Mouse (Mus musculus): ENCODE data around the gene Rybp.

Rybp gene

DNA sequence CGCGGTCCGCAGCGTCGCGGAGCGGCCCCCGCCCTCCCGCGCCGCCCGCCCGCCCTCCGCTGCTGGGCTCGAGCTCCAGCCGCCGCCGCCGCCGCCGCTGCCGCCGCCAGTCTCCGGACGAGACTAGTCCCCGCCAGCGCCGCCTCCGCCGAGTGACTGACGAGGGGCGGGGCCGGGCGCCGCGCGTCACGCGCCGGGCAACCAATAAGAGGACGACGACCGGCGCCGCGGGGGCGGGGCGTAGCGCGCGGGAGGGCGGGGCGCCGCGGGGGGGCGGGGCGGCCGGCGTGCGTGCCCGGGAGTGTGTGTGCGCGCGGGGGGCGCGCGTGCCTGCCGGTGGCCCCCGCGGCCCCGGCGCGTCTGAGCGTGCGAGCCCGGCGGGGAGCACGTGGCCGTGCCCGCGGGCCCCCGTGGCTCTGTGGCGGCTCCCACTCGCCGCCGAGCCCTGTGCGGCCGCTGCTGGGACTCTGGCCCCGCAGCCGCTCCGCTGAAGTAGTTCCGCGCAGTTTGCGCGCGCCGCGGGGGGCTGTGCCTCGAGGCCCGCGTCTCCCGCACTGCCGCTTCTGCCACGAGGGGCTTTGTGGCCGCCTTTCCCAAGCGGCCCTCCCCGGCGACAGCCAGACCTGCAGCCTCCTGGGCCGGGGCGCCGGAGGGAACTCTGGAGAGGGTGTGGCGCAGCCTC lies at the start of gene Rybp:
Gene Rybp (minus strand): TSS at position 152 of the 682 bp plus-strand sequence.
- peak; percentile 89 to 94 for DNase-seq

DNA sequence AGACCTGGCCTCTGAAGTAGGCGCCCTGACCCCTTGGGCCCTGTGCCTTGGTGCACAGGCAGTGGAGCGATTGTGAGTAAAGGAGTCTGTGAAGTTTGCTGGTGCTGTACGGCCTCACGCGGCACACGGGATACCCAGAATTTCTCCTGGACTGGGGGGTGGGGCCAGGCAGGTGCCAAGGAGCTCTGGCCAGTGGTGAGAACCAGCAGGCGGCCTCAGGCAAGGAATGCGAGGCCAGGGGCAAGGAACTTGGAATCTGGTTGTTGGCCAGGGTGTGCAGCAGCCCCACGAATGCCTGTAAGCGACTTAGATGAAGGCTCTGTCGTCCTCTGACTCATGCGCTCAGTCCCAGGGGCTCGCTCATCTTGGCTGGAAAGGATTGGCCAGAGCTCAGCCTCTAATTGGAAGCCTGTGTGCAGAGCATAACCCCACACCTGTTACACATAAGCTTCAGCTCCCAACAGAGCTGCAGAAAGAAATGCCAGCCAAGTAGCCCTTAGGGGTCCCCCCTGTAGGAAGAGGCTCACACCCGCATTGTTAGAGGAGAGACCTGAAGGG lies 49.4 kb upstream of the Rybp start:
- DNase-seq, result no peak

DNA sequence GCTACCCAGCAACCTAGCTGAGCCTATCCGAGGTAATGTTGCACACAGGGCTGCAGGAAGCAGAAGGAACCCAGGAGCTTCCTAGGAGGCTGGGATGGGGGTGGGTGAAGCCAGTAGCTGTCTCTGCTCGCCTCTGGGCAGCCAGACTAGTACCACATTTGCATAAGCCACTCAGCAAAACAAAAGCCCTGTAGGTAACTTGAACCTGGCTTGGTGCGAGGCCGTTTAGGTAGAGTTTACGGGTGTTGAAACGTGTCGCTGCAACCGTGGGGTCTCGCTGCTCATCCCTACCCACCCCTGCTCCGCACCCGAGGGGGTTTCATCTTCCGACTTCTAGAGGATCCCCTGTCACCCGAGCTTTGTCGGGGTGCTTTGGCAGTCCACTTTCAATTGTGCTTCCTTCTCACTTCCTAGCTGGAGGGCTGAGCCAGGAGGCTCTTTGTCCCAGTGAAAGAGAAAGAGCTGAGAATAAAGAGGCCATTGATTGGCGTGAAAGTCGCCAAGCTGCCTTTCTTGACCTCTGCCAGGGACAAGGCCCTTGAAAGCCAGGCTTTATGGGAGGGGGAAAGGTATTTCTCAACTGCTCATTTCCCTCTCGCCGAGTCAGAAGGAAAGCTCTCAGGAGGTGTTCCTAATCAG lies 48.3 kb upstream of the Rybp start:
- no peak for DNase-seq

DNA sequence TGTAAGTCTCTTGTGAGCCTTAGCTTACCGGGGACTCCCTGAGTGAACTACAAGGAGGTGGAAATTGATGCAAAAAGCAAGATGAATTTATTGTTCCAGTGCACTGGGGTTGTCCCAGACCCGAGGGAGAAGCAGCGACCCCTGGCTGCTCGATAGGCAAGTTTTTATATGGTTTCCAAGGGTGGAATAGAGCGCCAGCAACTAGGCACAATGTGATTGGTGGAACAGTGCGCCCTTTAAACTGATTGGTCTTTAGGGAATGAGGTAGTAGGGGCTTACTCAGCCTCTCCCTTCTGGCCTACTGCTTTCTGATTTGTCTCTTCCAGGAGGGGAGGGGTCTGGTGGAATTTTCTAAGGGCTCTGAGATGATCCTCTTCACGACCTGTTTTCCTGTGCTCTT lies 46.5 kb upstream of the Rybp start:
- DNase-seq, result no peak

DNA sequence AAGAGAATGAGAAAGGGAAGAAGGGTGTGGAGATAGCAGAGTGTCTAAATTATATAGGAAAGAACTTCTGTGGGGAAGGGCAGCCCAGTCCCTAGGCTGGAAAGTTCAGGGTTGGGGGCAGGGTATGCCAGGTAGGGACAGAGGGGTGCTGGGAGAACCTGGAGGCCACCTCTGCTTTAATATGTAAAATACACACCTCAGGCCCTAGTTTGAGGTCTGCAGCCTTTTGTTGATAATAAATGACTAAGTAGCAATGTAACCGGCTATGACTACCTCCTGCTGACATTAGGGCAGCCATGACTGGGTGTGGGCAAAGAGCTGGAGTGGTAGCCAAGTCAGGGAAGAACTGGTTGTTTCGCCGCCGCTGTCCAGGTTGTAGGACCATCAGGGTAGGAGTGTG lies 45.2 kb upstream of the Rybp start:
- no peak for DNase-seq

DNA sequence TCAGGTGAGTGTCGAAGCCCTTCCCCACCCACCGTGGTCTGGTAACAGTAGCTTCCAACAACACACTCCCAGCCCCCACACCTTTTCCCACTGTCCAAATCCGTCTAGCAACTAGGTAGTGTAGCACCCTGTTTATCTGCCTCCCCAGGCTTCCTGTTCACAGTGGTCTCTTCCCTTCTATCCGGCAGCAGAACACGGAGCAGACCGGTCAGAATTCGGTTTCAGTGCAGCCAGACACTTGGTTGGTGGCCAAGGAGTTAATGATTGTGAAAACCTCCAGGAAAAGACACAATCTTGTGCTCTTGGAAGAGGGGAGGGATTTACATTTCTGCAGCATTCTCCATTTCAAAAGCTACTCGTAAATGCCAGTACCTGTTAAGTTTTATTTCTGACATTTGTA lies 44.3 kb upstream of the Rybp start:
- DNase-seq, result no peak

DNA sequence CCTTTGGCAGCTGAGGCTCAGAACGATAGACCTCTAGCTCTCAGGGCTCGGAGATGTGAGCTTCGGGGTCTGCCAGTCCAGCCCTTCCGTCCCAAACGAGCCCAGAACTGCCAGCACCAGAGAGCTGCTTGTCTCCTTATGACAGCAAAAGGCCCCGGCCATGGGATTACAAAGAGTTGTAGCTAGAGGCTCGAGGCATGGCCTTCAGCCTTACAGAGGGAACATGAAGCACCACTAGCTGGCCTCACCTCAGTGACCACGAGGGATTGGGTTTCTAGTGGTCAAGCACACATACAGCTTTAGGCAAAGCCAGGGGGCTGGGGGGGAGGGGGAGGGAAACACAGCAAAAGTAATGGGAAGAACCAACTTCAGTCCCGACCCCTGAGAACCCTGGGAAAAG lies 43.8 kb upstream of the Rybp start:
- DNase-seq, result no peak

DNA sequence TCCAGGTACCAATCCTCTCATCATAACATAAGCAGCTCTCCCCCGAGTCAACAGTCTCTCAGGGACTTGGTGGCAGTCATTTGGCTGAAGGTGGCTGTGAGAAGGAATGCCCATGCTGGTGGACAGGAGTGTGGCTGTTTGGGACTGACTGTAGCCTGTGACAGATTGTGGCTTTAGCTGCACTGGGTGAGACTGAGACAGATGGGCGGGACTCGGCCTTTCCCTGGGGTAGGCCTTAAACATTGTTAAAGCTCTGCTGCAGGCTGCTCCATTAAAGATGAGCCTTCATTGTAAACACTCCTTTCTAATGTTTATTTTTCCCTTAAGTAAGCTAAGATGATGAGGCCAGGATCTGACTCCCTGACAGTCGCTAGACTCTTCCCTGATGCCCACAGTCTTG lies 42.3 kb upstream of the Rybp start:
- no peak for DNase-seq

DNA sequence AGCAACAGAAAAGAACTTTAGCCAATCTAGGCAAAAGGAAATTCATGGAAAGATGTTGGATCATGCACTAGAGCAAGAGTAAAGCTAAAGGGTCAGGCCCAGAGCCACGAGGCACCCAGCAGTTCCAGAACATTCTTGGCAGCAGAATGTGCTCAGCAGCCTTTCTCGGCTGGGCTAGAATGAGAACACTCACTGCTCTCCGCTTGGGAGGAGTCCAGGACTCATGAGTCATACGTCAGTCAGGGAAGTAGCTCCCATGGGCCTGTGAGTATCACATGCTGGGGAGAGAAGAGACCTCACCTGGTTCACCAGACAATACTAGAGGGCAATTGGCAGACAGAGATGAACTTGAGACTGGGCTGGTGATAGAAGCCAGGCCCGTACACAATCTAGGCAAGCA lies 39.8 kb upstream of the Rybp start:
- DNase-seq, result no peak

DNA sequence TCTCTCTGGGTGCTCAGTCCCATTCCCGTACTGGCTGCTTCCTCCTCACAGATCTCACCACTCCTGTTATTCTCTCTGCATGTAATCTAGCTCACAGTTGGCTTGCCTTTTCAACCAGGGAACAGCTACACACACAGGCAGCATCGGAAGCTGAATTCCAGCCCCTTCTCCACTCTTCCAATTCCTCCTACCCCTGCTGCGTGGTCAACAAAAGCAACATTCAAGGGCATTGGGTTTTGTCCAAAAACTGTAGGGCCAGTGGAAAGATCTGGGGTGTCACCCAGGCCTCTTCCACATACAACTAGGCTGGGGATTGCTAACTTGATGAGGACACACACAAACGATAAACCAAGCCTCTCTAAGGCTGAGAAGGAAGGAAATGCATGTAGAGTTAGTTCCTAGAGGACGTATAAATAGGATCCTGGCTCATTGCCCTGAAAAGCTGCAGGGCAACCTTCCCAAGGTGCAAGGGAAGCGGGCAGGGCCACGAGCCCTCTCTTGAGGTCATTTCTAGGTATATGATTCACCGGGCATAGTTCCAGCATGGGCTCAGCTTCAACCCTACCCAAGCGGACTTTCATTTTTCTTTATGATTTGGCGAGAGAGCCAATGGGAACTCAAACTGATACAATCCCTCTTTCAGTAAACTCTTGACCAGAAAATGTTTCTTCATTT lies 36.6 kb upstream of the Rybp start:
- DNase-seq, result no peak

DNA sequence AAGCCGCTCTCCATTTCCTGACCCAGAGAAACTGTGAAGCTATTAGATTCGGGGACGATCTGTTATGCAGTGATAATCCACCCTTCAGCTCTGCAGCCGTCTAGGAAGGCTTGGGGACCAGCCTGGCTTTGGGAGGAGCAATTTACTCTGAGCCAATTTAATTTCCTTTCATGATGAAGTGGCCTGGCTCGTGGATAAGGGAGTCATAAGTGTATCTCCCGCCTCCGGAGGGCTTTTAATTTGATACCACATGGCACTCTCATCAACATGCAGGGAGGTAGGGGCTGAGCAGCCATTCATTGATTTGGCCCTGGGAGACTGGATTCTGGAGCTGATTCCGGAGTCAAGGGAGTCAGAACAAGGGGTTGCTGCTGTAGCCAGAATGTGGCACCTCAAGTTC lies 35.3 kb upstream of the Rybp start:
- DNase-seq, result no peak

DNA sequence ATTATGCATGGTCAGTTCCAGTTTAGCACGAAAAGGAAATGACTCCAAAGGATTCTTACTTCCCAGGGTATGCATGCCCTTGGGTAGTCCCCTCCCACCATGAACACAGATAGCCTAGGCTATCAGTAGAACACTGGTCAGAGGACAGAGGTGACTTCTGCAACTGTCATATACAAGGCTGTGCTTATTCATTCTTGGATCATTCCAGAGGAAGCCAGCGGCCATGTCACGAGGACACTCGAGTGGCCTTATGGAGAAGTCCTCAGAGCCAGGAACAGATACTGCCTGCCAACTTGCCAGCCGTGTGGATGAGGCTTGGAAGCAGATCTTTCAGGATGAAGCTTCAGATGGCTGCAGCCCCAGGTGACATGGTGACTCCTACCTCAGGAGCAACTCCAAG lies 34.9 kb upstream of the Rybp start:
- DNase-seq, result no peak

DNA sequence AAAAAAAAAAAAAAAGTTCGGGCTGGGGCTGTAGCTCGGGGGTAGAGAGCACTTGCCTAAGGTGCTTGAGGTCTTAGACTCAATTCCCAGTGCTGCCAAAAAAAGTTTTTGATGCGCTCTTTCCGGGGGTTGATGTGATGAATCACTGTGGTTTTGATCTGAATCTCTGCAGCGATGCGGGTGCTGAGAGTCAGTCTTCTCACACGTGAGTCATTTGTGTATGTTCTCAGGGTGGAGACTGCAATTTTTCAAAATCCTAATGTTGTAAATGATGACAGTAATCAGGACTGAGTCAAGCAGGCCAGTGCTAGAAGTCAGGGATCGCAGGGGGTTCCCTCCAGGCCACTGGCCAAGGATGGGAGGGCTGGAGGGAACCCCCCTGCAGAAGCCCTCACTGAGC lies 26.9 kb upstream of the Rybp start:
- DNase-seq, result no peak

DNA sequence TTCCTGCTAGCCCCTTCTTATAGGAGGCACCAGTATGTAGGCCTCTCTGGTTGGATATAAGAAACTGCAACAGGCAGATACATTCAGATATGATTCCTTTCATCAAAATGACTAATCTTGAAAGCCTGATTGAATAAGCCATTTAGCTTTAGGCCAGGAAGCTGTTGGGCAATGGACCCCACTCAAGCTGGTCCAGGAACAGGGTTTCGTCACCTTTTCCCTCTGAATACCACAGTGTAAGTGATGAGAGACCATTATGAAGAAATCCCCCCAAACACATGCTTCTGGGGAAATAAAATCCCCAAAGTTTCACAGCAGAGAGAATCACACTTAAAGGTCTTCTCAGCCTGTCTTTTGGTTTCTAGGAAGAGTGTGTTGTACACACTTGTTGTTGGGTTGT lies 23.9 kb upstream of the Rybp start:
- no peak for DNase-seq

DNA sequence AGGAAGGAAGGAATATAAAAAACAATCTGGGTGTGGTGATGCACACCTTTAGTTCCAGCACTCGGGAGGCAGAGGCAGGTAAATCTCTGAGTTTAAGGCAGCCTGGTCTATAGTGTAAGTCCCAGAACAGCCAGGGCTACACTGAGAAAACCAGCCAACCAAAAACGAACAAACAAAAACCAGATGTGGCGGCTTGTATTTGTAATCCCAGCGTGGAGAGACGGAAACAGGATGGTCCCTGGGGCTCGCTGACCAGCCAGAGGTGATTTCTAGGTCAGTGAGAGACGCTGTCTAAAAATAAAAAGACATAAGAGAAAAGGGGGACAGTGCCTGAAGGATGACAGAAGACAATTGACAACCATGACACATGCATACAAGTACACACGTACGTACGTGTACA lies 17.5 kb upstream of the Rybp start:
- DNase-seq, result no peak

DNA sequence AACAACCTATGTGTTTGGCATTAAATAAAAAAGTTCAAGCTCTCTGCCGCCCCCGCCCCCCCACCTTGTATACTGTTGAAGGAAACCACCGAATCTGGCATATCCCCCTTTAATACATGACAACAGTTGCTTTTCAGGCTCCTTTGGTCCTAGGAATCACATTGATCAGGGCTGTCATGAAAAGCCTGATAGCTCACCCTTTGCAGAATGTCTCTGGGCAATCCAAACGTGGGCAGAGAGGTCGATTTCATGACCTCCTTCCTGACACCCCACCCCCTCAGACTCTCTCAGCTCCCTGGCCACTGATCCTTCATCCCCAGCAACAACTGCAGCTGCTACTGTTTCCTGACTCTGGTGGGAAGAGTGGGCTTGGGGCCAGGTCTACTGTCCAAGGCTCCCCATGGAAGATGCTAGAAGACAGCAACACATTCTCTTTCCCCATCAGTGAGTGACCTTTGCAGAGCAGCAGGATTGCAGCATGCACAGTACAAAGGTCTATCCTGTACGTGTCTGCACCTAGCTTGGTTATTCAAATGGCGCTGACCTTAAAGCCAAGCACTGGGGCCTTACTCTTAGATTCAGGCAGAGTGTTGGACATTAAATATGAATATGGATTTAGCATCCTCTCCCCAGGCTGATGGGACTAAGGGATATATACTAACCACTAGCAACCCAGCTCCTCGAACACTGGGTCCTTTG lies 14.3 kb upstream of the Rybp start:
- DNase-seq, result no peak

DNA sequence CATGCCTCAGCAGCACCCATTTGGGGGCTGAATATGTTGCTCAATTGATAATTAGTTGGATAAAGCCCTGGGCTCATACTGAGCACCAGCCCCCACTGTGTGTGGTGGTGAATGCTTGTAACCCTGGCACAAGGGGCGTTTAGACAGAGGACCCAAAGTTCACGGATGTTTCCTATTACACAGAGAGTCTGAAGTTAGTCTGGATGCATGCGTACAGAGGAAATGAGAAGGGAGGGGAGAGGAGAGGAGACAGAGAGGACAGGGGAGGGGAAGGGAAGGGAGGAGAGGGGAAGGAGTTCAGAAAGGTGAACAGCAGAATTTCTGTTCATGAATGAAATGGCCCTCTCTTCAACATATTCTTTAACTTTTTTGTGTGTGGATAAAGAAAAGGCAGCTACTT lies 13.5 kb upstream of the Rybp start:
- DNase-seq, result no peak

DNA sequence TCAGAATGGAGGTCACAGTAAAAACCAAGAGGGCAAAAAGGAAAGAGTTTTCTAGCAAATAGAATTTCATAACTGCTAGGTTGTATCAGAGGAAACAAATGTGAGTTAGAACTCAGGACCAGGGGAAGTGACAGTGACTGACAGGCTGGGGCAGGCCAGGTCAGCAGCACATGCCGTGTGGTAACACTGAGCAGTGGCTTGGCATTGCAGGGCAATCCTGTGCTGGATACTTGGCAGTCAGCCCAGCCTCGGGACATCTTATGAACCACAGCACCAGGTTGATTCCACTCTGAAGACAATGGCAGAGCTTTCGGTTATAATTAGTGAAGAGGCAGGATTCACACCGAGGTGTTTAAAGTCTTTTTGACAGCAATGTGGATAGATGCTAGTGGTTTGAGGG lies 11.7 kb upstream of the Rybp start:
- DNase-seq, result no peak

DNA sequence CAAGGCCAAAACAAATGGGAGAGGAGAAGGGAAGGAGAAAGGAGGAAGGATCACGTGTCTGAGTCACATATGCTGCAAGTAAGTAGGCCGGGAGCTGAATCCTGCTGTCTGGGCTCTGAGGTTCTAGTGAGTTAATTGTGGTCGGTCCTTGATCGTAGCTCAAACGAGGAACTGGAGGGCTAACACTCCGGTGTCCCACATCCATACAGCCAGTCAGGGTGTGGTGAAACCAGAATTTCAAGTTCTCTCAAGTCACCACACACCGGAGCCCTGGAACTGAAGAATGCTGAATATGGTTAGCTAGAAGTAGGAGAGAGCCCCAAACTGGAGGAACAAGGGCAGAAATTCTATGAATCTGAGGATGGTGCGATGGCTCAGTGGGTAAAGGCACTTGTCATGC lies 10.3 kb upstream of the Rybp start:
- DNase-seq, result no peak

DNA sequence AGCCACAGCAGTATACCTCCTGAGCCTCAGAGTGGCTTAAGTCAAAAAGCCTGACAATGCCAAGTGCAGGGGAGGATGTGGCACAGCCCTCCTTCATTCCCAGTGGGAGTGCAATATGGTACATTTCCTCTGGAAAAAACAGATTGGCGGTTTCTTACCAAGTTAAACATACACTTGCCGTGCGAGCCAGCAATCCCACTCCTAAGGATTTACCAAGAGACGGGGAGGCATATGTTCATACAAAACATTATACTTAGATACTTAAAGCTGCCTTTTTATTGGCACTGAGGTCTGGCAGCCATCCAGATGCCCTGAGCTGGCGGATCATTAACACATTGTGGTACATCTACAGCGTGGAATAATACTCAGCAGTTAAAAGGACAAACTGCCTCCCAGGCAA lies 5.1 kb upstream of the Rybp start:
- no peak for DNase-seq

DNA sequence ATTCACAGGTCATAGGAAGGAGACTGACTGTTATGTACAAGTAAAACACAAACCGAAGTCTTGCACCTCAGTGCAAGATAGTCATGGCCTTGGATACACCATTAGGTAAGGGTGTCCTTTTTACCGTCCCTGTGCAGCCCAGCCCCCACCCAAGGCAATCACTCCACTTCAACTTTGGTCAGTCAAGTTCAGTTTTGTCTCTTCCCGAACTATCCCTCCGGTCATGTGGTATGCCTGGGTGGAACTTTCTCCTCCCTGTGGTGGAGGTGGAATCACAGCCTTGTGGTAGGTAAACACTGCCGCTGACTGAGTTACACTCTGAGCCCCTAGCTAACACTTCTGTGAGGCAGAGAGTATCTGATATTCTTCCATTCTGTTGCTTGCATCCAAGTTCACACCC lies 1.8 kb upstream of the Rybp start:
- no peak for DNase-seq

DNA sequence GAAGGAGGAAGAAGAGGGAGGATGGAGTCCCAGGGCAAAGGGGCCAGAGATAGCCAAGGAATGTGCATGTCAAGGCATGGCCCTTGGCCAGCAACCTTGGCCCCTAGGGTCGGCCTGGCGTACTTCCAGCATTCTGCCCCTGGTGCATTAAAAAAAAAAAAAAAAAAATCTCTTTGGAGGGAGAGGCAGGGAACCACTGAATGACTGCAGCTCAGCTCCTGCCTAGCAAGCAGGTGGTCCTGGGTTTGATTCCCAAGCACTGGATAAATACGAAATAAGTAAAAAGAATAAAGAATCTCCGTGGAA lies 1.4 kb upstream of the Rybp start:
- DNase-seq, result no peak

DNA sequence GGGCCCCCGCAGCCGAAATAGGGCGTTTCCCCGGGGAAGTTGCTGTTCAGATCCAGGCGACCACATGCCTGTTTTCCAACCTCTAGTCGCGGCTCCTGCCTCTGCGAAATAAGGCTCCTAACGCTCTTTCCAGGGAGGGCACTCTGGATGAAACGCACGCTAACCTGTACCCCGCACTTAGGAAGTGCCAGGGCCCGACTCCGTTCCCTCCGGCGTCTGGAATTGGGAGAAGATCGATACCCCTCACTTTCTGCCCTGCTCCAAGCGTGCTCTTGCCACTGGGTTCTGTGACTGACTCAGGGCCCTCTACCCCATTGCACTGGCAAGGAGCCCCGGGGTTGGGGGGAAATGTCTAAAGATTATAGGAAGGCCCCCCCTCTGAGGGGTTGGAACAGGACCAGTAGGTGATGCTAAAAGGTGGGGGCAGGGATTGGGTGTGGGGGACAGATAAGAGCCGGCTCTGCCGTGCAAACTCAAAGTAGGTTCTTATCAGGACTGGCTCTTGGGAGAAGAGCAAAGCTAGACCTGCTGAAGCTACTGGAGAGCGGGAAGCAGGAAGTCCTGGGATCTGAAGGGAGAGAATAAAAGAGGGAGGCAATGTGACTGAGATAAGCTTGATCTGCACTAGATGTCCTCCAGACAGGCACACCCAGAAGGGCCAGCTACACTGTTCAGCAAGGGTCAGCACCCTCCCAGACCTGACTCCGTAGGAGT lies 888 bp upstream of the Rybp start:
- peak; percentile 14 to 16 for DNase-seq
